Comparison of ENCODE assay signal across 10 mouse cellular contexts in the genomic region with DNA sequence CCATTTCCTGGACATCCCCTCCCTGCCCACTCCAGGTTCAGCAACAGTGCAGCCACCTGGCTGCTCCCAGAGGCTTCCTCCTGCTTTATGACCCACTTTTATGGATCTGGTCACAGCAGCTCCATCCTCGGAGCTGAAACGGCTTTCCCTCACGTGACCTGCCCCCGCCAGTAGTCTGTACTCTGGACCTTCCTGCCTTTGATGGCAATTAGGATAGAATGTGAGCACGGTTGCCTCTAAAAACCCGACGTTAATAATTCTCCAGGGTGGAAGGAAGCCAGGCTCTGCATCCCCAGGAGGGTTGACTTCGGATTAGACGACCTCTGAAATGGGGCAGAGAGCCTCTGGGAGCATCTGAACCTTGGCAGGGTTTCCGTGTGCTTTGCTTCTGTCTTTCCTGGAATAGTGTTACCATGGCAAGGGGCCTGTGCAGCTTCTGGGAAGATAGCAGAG.
DNase-seq lines count a peak whose midpoint lies in the region; ATAC-seq lines count a peak whose summit lies in the region.
"Had no signal": no experiment of that assay in that cellular context is flagged by ENCODE, and none has a peak within 500 bp of the region (broad histone marks: within the 10 kb centered on the region; RNA-seq: fewer than 3 reads in every experiment).

No protein-coding gene starts in this region.

- peaks cover 27% of the 10 kb centered on the region for H3K4me1 ChIP-seq in heart, embryonic 10.5 days
- H3K4me1 ChIP-seq in intestine, embryonic 14.5 days (replicated peaks; ENCODE audit: control insufficient read depth, insufficient read depth, low read length), result peaks cover 5% of the 10 kb centered on the region; the same call in 1 of the 2 replicates
- H3K4me1 ChIP-seq in neural tube, embryonic 13.5 days (replicated peaks), result peaks cover 19% of the 10 kb centered on the region

- H3K4me3 ChIP-seq in heart, embryonic 10.5 days, result no peak overlapping the region
- H3K4me3 ChIP-seq in intestine, embryonic 14.5 days (ENCODE audit: low read depth, low read length), result no peak overlapping the region
- H3K4me3 ChIP-seq in neural tube, embryonic 13.5 days, result no peak overlapping the region

- peak; percentile 87 for ATAC-seq in intestine, embryonic 14.5 days (replicated peaks; ENCODE audit: low FRiP score, low TSS enrichment, low read depth)
- peak; percentile 19; the same call in 1 of the 2 replicates for ATAC-seq in neural tube, embryonic 13.5 days (ENCODE audit: low read depth)

- H3K36me3 ChIP-seq in heart, embryonic 10.5 days, result no peaks in the 10 kb centered on the region
- no peaks in the 10 kb centered on the region for H3K36me3 ChIP-seq in intestine, embryonic 14.5 days (ENCODE audit: control insufficient read depth, insufficient read depth, low read length)
- no peaks in the 10 kb centered on the region for H3K36me3 ChIP-seq in neural tube, embryonic 13.5 days

- no peaks in the 10 kb centered on the region for H3K9me3 ChIP-seq in heart, embryonic 10.5 days
- H3K9me3 ChIP-seq in intestine, embryonic 14.5 days (ENCODE audit: control insufficient read depth, low read length), result no peaks in the 10 kb centered on the region
- H3K9me3 ChIP-seq in neural tube, embryonic 13.5 days, result no peaks in the 10 kb centered on the region

- peak overlapping the region; percentile 36; the same call in 1 of the 2 replicates for H3K27ac ChIP-seq in heart, embryonic 10.5 days
- peak overlapping the region; percentile 34; the same call in 1 of the 2 replicates for H3K27ac ChIP-seq in intestine, embryonic 14.5 days (ENCODE audit: low read depth)
- H3K27ac ChIP-seq in neural tube, embryonic 13.5 days (replicated peaks), result no peak overlapping the region

- WGBS in heart, embryonic 10.5 days, result 80% methylated on average over 10 of the region's 10 CpGs
- 21% methylated on average over 10 of the region's 10 CpGs for WGBS in intestine, embryonic 14.5 days
- WGBS in neural tube, embryonic 13.5 days, result 12% methylated on average over 10 of the region's 10 CpGs

- no peak for DNase-seq in heart, embryonic 10.5 days (ENCODE audit: low spot score)
- DNase-seq in heart, adult 11 months, result no peak
- DNase-seq in intestine, embryonic 14.5 days (ENCODE audit: low spot score), result no peak
- DNase-seq in kidney, postnatal 4 days, result peak; percentile 70 to 83
- DNase-seq in layer of hippocampus, adult 11-12 months (ENCODE audit: low spot score), result no peak
- no peak for DNase-seq in adrenal gland, adult 18-20 months (ENCODE audit: low spot score in 2 of 2)
- no peak for DNase-seq in adrenal gland, adult 2 months
- DNase-seq: thymus, postnatal 14 days had no signal

- no peak overlapping the region for H3K9ac ChIP-seq in intestine, embryonic 14.5 days (ENCODE audit: low read length)
- H3K9ac ChIP-seq in neural tube, embryonic 13.5 days, result no peak overlapping the region

- H3K27me3 ChIP-seq in heart, embryonic 10.5 days (ENCODE audit: insufficient read depth, poor library complexity, severe bottlenecking), result no peaks in the 10 kb centered on the region
- H3K27me3 ChIP-seq in intestine, embryonic 14.5 days (replicated peaks; ENCODE audit: control insufficient read depth, insufficient read depth, low read length), result no peaks in the 10 kb centered on the region
- no peaks in the 10 kb centered on the region for H3K27me3 ChIP-seq in neural tube, embryonic 13.5 days

- H3K4me2 ChIP-seq in intestine, embryonic 14.5 days (ENCODE audit: low read length), result no peak overlapping the region
- 0 out of 2 replicates have a peak overlapping the region, but pooled peaks have one; percentile 4 for H3K4me2 ChIP-seq in neural tube, embryonic 13.5 days
- H3K4me2 ChIP-seq: midbrain, embryonic 11.5 days had no signal

Comparison
In these comparisons a context has a peak if more than half of its experiments do, and no peak if none do; other contexts are left out.
1. DNase-seq: peak in kidney, postnatal 4 days (2 of 2); none in heart, embryonic 10.5 days (single experiment), heart, adult 11 months (single experiment), intestine, embryonic 14.5 days (single experiment), layer of hippocampus, adult 11-12 months (single experiment), adrenal gland, adult 18-20 months (0 of 2) and adrenal gland, adult 2 months (single experiment).